Mouse (Mus musculus): ENCODE measurements around the gene Tmem255b. TPM values are rescaled to one million over a fixed set of nuclear protein-coding genes. Genes with fewer than 3 reads are reported as not detected.
A peak's percentile ranks its signal among the peaks of the same experiment; 100 is the strongest.

Gene Tmem255b
- polyA plus RNA-seq, 1 experiment from 2014 or later: 1.4 TPM

GRCm38 (mm10) chr8:13461843-13462242 is 26.9 kb downstream of the Tmem255b start:
- H3K27ac ChIP-seq (ENCODE audit: low read length): no peak overlapping the region
- H3K9ac ChIP-seq (replicated peaks; ENCODE audit: low read length): no peak overlapping the region
- H3K36me3 ChIP-seq (ENCODE audit: insufficient read depth, low read length): no peaks in the 10 kb centered on the region
- no peaks in the 10 kb centered on the region for H3K27me3 ChIP-seq (ENCODE audit: insufficient read depth, low read length)
- H3K4me1 ChIP-seq (ENCODE audit: insufficient read depth, low read length): peaks cover 25% of the 10 kb centered on the region
- ATAC-seq (ENCODE audit: low FRiP score, low TSS enrichment): 0 out of 2 replicates have a peak, but pooled peaks have one; percentile 10
- H3K9me3 ChIP-seq (ENCODE audit: low read length): no peaks in the 10 kb centered on the region
- WGBS: 44% methylated on average over 4 of the region's 4 CpGs
- H3K4me2 ChIP-seq (replicated peaks; ENCODE audit: low read depth, low read length): no peak overlapping the region
- H3K4me3 ChIP-seq (ENCODE audit: low read length): no peak overlapping the region

DNA sequence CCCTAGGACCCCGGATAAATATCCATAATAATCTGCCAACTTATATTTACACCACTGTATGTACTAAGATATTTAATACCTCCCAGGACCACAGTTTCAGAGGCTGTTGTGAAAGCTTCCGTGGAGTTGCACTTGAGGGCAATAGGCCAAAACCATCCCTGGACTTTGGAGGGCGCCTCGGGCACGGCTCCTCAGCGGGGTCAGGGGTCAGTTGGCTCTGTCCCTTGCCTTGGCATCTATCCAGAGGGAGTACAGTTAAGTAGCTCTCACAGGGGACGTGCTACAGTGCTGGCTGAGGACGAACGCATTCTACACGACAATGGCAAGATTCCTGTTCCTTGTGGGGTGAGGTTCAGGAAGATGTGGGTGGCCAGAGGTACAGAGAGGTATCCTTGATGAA is 27.4 kb downstream of the Tmem255b start:
- no peak for ATAC-seq (ENCODE audit: low FRiP score, low TSS enrichment)
- 55% methylated on average over 10 of the region's 10 CpGs for whole genome bisulfite sequencing
- Histone ChIP-seq H3K27me3 (ENCODE audit: insufficient read depth, low read length) (no peaks in the 10 kb centered on the region), H3K27ac (ENCODE audit: low read length) (no peak overlapping the region), H3K9ac (replicated peaks; ENCODE audit: low read length) (no peak overlapping the region), H3K9me3 (ENCODE audit: low read length) (no peaks in the 10 kb centered on the region), H3K4me3 (ENCODE audit: low read length) (no peak overlapping the region), H3K4me1 (ENCODE audit: insufficient read depth, low read length) (peaks cover 25% of the 10 kb centered on the region), H3K4me2 (replicated peaks; ENCODE audit: low read depth, low read length) (no peak overlapping the region), H3K36me3 (ENCODE audit: insufficient read depth, low read length) (no peaks in the 10 kb centered on the region)

- H3K4me3 ChIP-seq (ENCODE audit: low read length): no peak overlapping the region
- no peak for ATAC-seq (ENCODE audit: low FRiP score, low TSS enrichment)
- no peaks in the 10 kb centered on the region for H3K36me3 ChIP-seq (ENCODE audit: insufficient read depth, low read length)
- no peak overlapping the region for H3K27ac ChIP-seq (ENCODE audit: low read length)
- H3K4me1 ChIP-seq (ENCODE audit: insufficient read depth, low read length): peaks cover 25% of the 10 kb centered on the region
- H3K9me3 ChIP-seq (ENCODE audit: low read length): no peaks in the 10 kb centered on the region
- H3K27me3 ChIP-seq (ENCODE audit: insufficient read depth, low read length): no peaks in the 10 kb centered on the region
- H3K9ac ChIP-seq (replicated peaks; ENCODE audit: low read length): no peak overlapping the region
- WGBS: 27% methylated on average over 7 of the region's 7 CpGs
- peak overlapping the region; percentile 13; the same call in 1 of the 2 replicates for H3K4me2 ChIP-seq (replicated peaks; ENCODE audit: low read depth, low read length)
These were observed 30.3 kb downstream of the Tmem255b start for GRCm38 (mm10) chr8:13465324-13465723.

DNA sequence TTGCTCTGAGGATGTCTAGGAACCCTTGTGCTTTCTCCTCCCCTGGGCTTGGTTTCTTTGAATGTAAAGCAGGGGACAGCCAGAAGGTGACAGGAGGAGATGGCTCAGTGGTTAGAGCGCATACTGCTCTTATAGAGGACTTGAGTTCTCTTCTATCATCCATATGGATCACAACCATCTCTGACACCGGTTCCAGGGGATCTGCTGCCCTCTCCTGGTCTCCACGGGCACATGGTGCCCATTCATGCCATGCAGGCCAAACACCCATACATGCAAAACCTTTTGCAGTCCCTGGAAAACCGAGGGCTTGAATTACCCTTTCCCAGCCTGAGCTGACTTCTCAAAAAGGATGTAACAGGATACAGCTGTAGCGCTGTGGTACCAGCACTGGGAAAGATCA is 32.0 kb downstream of the Tmem255b start:
- H3K36me3 ChIP-seq (ENCODE audit: insufficient read depth, low read length): no peaks in the 10 kb centered on the region
- H3K27ac ChIP-seq (ENCODE audit: low read length): no peak overlapping the region
- H3K4me1 ChIP-seq (ENCODE audit: insufficient read depth, low read length): peaks cover 16% of the 10 kb centered on the region
- peak; percentile 24; the same call in 1 of the 2 replicates for ATAC-seq (ENCODE audit: low FRiP score, low TSS enrichment)
- no peaks in the 10 kb centered on the region for H3K9me3 ChIP-seq (ENCODE audit: low read length)
- H3K4me3 ChIP-seq (ENCODE audit: low read length): no peak overlapping the region
- no peak overlapping the region for H3K4me2 ChIP-seq (replicated peaks; ENCODE audit: low read depth, low read length)
- no peaks in the 10 kb centered on the region for H3K27me3 ChIP-seq (ENCODE audit: insufficient read depth, low read length)
- WGBS: 51% methylated on average over 5 of the region's 5 CpGs
- H3K9ac ChIP-seq (replicated peaks; ENCODE audit: low read length): no peak overlapping the region

GRCm38 (mm10) chr8:13468737-13469136 is 33.7 kb downstream of the Tmem255b start:
- H3K9ac ChIP-seq (replicated peaks; ENCODE audit: low read length): no peak overlapping the region
- peaks cover 12% of the 10 kb centered on the region for H3K4me1 ChIP-seq (ENCODE audit: insufficient read depth, low read length)
- H3K4me3 ChIP-seq (ENCODE audit: low read length): no peak overlapping the region
- 0 out of 2 replicates have a peak, but pooled peaks cover 5% of the 10 kb centered on the region for H3K36me3 ChIP-seq (ENCODE audit: insufficient read depth, low read length)
- H3K27ac ChIP-seq (ENCODE audit: low read length): no peak overlapping the region
- 75% methylated on average over 9 of the region's 9 CpGs for WGBS
- H3K4me2 ChIP-seq (replicated peaks; ENCODE audit: low read depth, low read length): no peak overlapping the region
- H3K27me3 ChIP-seq (ENCODE audit: insufficient read depth, low read length): no peaks in the 10 kb centered on the region
- ATAC-seq (ENCODE audit: low FRiP score, low TSS enrichment): no peak
- H3K9me3 ChIP-seq (ENCODE audit: low read length): no peaks in the 10 kb centered on the region

DNA sequence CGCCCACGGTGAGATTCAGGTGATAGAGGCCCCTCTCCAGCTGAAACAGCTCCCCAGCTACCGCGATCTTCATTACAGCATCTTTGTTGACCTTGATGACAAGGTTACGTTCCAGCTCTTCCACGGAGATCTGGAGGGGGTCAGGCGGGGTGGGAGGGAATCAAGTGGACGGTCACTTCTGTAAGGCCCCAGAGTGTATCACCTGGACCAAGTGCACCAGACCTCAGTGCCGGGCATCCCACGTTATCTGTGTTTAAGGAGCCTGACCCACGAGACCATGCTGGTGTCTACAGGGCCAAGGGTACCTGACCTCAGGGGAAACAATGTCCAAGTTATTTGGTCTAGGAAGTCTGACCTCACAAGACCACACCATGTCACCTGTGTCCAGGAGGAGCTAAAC is 36.5 kb downstream of the Tmem255b start:
- H3K4me2 ChIP-seq (replicated peaks; ENCODE audit: low read depth, low read length): no peak overlapping the region
- no peak overlapping the region for H3K4me3 ChIP-seq (ENCODE audit: low read length)
- H3K9me3 ChIP-seq (ENCODE audit: low read length): no peaks in the 10 kb centered on the region
- no peak overlapping the region for H3K9ac ChIP-seq (replicated peaks; ENCODE audit: low read length)
- H3K27me3 ChIP-seq (ENCODE audit: insufficient read depth, low read length): no peaks in the 10 kb centered on the region
- H3K36me3 ChIP-seq (ENCODE audit: insufficient read depth, low read length): 0 out of 2 replicates have a peak, but pooled peaks cover 5% of the 10 kb centered on the region
- no peak for ATAC-seq (ENCODE audit: low FRiP score, low TSS enrichment)
- 79% methylated on average over 11 of the region's 11 CpGs for WGBS
- H3K4me1 ChIP-seq (ENCODE audit: insufficient read depth, low read length): no peaks in the 10 kb centered on the region
- no peak overlapping the region for H3K27ac ChIP-seq (ENCODE audit: low read length)

GRCm38 (mm10) chr8:13472284-13472683 is 37.3 kb downstream of the Tmem255b start:
- Histone ChIP-seq H3K27ac (ENCODE audit: low read length) (no peak overlapping the region), H3K4me1 (ENCODE audit: insufficient read depth, low read length) (no peaks in the 10 kb centered on the region), H3K9ac (replicated peaks; ENCODE audit: low read length) (no peak overlapping the region), H3K4me2 (replicated peaks; ENCODE audit: low read depth, low read length) (no peak overlapping the region), H3K36me3 (ENCODE audit: insufficient read depth, low read length) (0 out of 2 replicates have a peak, but pooled peaks cover 5% of the 10 kb centered on the region), H3K4me3 (ENCODE audit: low read length) (no peak overlapping the region), H3K9me3 (ENCODE audit: low read length) (no peaks in the 10 kb centered on the region), H3K27me3 (ENCODE audit: insufficient read depth, low read length) (no peaks in the 10 kb centered on the region)
- peak; percentile 40; the same call in 1 of the 2 replicates for ATAC-seq (ENCODE audit: low FRiP score, low TSS enrichment)
- 50% methylated on average over 7 of the region's 7 CpGs for WGBS

DNA sequence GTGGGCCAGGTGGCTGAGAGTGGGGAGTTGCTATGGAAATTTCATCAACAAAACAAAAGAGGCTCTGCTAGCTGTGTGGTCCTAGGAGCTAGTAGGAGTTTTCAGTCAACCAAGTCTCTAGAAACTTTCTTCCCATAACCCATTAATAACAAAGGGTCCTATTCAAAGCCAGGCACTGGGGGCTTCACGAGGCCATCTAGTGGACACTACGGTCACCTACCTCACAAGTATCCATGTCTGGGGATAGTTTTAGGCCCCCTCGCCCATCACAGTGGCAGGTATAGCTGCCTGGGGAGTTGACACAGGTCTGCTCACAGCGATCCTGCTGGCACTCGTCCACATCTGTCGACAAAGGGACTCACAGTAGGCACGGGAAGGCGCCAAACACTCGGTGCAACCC is 40.9 kb downstream of the Tmem255b start:
- WGBS: 62% methylated on average over 9 of the region's 9 CpGs
- Histone ChIP-seq H3K4me3 (ENCODE audit: low read length) (no peak overlapping the region), H3K9ac (replicated peaks; ENCODE audit: low read length) (no peak overlapping the region), H3K4me1 (ENCODE audit: insufficient read depth, low read length) (no peaks in the 10 kb centered on the region), H3K36me3 (ENCODE audit: insufficient read depth, low read length) (0 out of 2 replicates have a peak, but pooled peaks cover 5% of the 10 kb centered on the region), H3K9me3 (ENCODE audit: low read length) (no peaks in the 10 kb centered on the region), H3K27me3 (ENCODE audit: insufficient read depth, low read length) (no peaks in the 10 kb centered on the region), H3K4me2 (replicated peaks; ENCODE audit: low read depth, low read length) (no peak overlapping the region), H3K27ac (ENCODE audit: low read length) (no peak overlapping the region)
- ATAC-seq (ENCODE audit: low FRiP score, low TSS enrichment): no peak

DNA sequence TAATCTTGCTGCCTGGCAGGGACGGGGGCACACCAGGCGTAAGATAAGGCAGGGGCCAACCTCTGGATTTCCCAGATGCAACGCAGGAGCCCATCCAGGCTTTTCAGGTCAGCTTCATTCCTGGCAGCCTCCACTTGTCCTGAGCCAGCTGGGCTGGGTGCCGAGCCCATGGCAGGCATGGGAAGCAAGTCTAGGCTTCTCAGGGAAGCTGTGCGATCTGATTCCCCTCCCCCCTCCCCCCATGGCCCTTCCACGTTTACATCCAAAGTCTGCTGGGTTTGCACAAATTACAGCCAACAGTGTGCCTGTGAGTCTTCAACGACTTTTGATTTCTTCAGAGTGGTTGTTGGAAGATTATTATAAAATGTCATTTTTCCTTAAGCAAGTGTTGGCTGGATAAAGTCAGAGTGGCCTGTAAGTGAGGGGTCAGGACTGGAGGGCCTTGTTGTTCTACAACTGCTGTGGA is 46.1 kb downstream of the Tmem255b start:
- Histone ChIP-seq H3K4me2 (replicated peaks; ENCODE audit: low read depth, low read length) (no peak overlapping the region), H3K27me3 (ENCODE audit: insufficient read depth, low read length) (no peaks in the 10 kb centered on the region), H3K4me3 (ENCODE audit: low read length) (no peak overlapping the region), H3K36me3 (ENCODE audit: insufficient read depth, low read length) (no peaks in the 10 kb centered on the region), H3K9me3 (ENCODE audit: low read length) (no peaks in the 10 kb centered on the region), H3K4me1 (ENCODE audit: insufficient read depth, low read length) (no peaks in the 10 kb centered on the region), H3K9ac (replicated peaks; ENCODE audit: low read length) (no peak overlapping the region), H3K27ac (ENCODE audit: low read length) (no peak overlapping the region)
- 85% methylated on average over 7 of the region's 7 CpGs for WGBS
- no peak for ATAC-seq (ENCODE audit: low FRiP score, low TSS enrichment)

DNA sequence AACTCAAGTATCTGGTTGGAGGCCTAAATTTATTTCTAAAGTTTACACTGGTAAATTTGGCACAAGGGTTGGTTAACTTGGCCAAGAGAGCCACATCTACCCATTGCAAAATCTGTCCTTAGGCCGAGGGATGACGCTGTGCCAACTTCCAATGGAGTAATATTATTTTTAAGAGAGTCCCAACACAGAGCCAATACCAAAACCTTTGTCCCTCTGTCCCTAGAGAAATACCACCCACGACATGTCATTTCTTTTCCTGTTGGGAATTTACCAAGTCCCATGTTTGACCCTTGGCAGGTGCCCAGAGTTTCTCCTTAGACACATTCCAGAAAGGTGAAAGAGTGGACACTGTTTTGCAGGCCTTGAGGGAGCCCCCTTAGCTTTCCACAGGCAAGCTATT is 46.6 kb downstream of the Tmem255b start:
- Histone ChIP-seq H3K4me2 (replicated peaks; ENCODE audit: low read depth, low read length) (no peak overlapping the region), H3K9ac (replicated peaks; ENCODE audit: low read length) (no peak overlapping the region), H3K27me3 (ENCODE audit: insufficient read depth, low read length) (no peaks in the 10 kb centered on the region), H3K4me3 (ENCODE audit: low read length) (no peak overlapping the region), H3K9me3 (ENCODE audit: low read length) (no peaks in the 10 kb centered on the region), H3K36me3 (ENCODE audit: insufficient read depth, low read length) (no peaks in the 10 kb centered on the region), H3K4me1 (ENCODE audit: insufficient read depth, low read length) (no peaks in the 10 kb centered on the region), H3K27ac (ENCODE audit: low read length) (no peak overlapping the region)
- 84% methylated on average over 3 of the region's 3 CpGs for WGBS
- ATAC-seq (ENCODE audit: low FRiP score, low TSS enrichment): no peak
